Mouse (Mus musculus) forelimb bud, embryonic 11.5 days (tissue): ENCODE data around the gene Klk11.
A peak's percentile ranks its signal among the peaks of the same experiment; 100 is the strongest.

Experiments
- DNase-seq: peaks from one replicate; pipeline ENCODE4 v3.0.0-alpha.2; 2012; ENCODE audit warnings: low read depth, low spot score

The Klk11 gene

DNA sequence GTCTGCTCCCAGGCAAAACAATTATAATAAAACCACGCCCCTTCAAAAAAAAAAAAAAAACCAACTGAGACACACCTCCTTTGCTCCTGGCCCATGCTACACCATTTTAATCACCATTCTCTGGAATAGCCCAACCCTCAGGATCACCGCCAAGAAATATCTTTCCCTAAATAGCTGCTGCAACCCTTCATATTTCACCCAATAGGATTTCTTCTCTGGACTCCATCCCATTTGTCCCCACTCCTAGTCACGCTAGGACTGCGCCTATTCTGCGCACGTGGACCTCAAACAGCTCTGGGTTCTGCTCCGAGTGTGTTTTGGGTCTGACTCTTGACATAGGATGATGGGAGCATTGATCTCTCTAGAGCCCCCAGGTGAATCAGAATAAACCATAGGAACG lies 22.0 kb downstream of the Klk11 start:
- DNase-seq, result no peak

DNA sequence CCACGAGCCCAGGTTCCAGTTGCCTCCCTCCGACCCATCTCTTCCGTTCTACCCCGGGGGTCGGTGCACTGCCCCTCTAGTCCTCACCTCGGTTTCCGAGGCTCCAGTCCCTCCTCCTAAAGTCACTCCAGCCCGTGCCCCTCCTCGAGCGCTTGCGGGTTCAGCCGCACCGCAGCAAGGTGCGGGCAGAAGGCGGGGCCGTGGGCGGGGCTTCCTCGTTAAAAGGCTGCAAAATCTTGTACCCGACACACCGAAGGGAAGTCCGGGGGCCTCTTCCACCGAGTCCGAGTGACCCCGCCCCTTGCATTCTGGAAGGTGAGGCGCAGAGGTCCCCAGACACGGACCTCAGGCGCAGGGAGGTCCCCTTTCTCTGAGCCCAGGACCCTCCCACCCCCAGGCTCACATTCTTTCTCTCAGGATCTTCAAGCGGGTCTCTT lies 22.9 kb downstream of the Klk11 start, which contains the start of gene Klk8:
TSS of gene Klk8 (plus strand) at position 245 of the 437 bp plus-strand sequence.
- peak; percentile 11 for DNase-seq

DNA sequence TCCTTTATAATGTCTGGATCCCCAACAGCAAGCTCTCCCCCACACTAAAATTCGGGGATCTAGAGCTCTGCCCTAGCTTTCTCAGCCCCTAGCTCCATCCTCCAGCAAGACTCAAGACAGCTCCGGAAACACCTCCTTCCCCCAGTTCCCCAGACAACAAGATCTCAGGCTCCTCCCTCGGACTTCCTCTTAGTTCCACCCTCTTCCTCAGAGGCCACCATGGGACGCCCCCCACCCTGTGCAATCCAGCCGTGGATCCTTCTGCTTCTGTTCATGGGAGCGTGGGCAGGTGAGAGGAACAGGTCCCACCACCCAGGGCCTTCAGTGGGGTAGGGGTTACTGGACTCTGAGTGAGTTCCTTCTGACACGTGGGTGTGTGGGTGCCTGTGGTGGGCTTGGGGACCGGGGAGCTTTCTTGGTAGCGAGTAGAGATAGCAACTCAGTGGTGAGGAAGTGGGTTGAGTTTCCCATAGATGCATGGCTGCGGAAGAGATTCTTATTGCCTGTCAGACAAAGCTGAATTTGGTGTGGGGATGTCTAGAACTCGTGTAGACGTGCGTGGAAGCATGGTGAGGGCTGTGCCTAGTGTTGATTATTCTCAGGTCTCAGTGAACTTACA lies 23.5 kb downstream of the Klk11 start:
- DNase-seq, result peak; percentile 7

DNA sequence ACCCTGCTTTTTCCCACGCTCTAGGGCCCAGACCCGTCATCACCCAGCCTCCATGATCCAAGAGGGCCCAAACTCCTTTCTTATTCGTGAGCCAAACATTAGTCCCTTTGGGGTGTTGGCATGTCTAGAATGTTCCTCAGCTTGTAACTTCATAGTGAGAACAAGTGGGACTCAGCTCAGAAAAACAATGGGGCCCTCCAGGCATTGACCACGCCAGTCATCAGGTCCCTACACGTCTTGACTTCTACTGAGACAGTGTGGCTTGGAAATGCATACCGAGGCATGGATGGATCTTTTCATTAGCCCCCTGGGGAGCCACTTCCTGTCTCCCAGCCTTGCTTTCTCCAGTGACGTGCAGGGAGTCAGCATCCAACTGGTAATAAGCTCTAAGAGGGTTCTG lies 25.5 kb downstream of the Klk11 start:
- DNase-seq, result no peak

DNA sequence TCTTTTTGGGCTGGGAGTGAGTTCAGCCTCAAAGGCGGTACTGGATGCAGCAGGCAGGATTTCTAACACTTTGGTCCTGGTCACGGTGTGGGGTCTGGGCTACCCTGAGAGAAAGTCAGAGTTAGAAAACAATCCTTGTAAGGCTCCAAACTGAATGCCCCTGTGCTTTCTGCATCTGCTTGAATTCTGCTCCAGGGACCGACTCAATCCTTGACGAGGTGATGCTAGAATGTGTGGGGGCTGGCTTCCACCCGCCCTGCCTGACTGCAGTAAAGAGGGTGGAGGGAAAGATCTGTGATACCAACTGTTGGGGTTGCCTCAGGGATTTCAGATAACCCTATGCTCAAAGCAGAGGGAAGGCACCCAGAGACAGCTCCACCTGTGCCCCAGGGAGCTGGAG lies 36.6 kb downstream of the Klk11 start, which contains the start of gene Klk7:
TSS of gene Klk7 (plus strand) at position 301 of the 400 bp plus-strand sequence.
- no peak for DNase-seq

DNA sequence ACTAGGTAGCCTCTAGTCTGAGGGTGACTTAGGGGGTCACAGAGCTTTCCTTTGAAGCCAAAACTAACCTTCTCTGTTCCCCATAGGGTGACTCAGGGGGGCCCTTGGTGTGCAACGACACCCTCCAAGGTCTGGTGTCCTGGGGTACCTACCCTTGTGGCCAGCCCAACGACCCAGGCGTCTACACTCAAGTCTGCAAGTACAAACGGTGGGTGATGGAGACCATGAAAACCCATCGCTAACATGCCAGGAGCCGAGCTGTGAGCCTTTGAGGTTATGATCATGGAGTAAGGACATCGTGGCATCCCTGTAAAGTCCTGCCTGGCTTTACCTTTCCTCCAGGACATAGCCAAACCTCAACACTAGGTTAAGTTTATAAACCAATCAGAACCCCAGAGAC lies 40.8 kb downstream of the Klk11 start:
- no peak for DNase-seq

DNA sequence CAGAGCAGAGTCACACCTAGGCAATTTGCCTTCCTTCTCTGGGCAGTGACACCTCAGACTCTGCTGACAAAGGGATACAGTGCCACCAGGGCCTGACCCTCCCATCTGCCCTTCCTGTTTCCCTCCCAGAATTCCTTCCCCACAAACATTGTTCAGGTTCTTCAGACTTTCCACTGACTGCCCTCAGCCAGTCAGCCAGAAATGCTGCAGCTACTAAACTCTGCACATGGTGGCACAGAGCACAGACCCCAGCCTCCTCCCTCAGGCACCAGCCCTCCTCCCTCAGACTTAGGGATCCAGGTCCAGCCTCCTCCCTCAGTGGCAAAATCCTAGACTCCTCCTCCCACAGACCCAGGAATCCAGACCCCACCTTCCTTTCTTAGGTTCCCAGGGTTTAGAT lies 42.3 kb downstream of the Klk11 start:
- DNase-seq, result no peak

DNA sequence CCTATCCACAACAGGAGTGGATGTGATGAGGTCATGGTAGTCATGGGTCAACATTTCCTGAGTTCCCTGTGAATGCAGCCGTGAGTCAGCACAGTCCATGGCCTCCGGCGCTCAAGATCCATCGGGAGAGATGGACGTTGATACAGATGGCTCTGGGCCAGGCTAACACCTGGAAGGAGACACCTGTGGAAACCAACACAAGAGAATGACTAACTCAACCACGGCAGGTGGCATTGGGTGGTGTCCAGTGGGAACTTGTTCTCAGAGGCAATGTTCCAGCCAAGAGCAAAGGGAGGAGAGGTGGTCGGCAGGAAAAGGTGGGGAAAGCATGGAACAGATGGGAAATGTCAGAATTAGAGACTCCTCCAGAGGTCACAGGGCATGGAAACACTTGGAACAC lies 47.2 kb downstream of the Klk11 start:
- no peak for DNase-seq

DNA sequence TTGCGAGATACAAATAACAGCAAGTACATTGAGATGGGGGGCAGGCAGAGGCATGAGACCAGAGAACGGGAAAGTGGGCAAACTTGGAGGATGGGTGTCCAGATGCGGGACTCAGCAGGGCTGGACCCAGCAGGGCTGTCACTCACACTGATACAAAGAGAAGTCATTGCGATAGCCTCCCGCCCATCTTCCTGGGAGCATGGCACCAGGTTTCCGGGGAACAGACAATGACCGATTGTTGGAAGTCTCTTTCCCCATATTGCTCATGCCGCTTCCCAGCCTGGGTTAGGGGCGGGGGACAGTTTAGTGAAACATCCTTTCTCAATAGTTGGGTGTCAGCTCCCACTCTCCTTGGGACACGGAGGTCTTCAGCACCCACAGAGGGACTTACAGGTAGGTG lies 49.8 kb downstream of the Klk11 start, which contains the start of gene Klk6:
TSS of gene Klk6 (plus strand) at position 301 of the 400 bp plus-strand sequence.
- no peak for DNase-seq

DNA sequence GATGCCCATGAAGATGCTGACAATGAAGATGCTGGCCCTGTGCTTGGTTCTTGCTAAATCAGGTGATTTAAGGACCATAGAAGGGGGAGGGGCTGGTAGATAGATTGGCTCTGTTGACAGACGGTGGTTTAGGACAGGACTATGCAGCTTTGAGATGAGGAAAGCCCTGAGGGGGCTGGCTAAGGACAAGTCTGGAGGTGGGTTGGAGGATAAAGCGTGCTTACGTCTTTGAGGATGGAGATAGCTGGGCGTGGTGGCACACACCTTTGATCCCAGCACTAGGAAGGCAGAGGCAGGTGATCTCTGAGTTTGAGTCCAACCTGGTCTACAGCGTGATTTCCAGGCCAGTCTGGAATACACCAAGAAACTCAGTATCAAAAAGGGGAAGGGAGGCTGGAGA lies 51.7 kb downstream of the Klk11 start:
- no peak for DNase-seq

DNA sequence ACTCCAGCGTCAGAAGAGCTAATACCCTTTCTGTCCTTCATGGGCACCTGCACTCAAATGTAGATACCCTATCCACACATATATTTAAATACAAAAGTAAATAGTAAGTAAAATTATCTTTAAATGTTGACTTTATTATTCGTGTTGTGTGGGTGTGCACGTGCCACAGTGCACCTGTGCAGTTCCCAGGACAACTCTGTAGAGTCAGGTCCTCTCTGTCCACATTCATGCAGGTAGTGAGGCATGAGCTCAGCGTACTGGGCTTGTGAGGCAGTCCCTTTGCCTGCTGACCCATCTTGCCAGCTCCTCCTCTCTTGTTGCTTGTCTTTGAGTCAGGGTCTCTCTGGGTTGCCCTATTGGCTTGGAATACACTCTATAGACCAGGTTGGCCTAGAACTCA lies 53.3 kb downstream of the Klk11 start:
- no peak for DNase-seq
